8 mouse cellular contexts compared by ENCODE assay signal in genomic region chr4:118265557-118265956, GRCm38 (mm10). TPM values are rescaled to one million over a fixed set of nuclear protein-coding genes. Genes with fewer than 3 reads are reported as not detected.
DNase-seq lines count a peak whose midpoint lies in the region; ATAC-seq lines count a peak whose summit lies in the region.

No protein-coding gene starts in this region.

- peaks cover 57% of the 10 kb centered on the region for H3K4me1 ChIP-seq in intestine, embryonic 15.5 days (replicated peaks)
- H3K4me1 ChIP-seq in neural tube, embryonic 13.5 days (replicated peaks) = peaks cover 76% of the 10 kb centered on the region

- H3K27ac ChIP-seq in intestine, embryonic 15.5 days = peak overlapping the region; percentile 37; the same call in 1 of the 2 replicates
- H3K27ac ChIP-seq in neural tube, embryonic 13.5 days (replicated peaks) = peak overlapping the region; percentile 91

- WGBS in intestine, embryonic 15.5 days = 25% methylated on average over 15 of the region's 15 CpGs
- WGBS in neural tube, embryonic 13.5 days = 16% methylated on average over 15 of the region's 15 CpGs

- H3K36me3 ChIP-seq in intestine, embryonic 15.5 days = peaks cover 16% of the 10 kb centered on the region
- H3K36me3 ChIP-seq in neural tube, embryonic 13.5 days = peaks cover 46% of the 10 kb centered on the region

- peak overlapping the region; percentile 7; the same call in 1 of the 2 replicates for H3K4me2 ChIP-seq in intestine, embryonic 15.5 days (replicated peaks)
- peak overlapping the region; percentile 34 for H3K4me2 ChIP-seq in neural tube, embryonic 13.5 days

- no peaks in the 10 kb centered on the region for H3K9me3 ChIP-seq in intestine, embryonic 15.5 days
- H3K9me3 ChIP-seq in neural tube, embryonic 13.5 days = no peaks in the 10 kb centered on the region

- H3K27me3 ChIP-seq in intestine, embryonic 15.5 days (replicated peaks) = no peaks in the 10 kb centered on the region
- H3K27me3 ChIP-seq in neural tube, embryonic 13.5 days = no peaks in the 10 kb centered on the region

- H3K4me3 ChIP-seq in intestine, embryonic 15.5 days (replicated peaks) = no peak overlapping the region
- no peak overlapping the region for H3K4me3 ChIP-seq in neural tube, embryonic 13.5 days

- ATAC-seq in intestine, embryonic 15.5 days = no peak
- ATAC-seq in neural tube, embryonic 13.5 days (ENCODE audit: low read depth) = peak; percentile 10; the same call in 1 of the 2 replicates
- ATAC-seq in inflammation-experienced regulatory T-cells, adult 6 months = no peak

- intact Hi-C loops in left cerebral cortex, postnatal 4 days (cut with DNase I) = no loop called here

- H3K9ac ChIP-seq in intestine, embryonic 15.5 days = no peak overlapping the region
- peak overlapping the region; percentile 31; the same call in 1 of the 2 replicates for H3K9ac ChIP-seq in neural tube, embryonic 13.5 days

- DNase-seq in left cerebral cortex, postnatal 4 days = peak; percentile 14
- no peak for DNase-seq in left cerebral cortex, adult 8-10 months (ENCODE audit: low spot score in 2 of 2)
- peak; percentile 29 for DNase-seq in embryo, embryonic 9.5 days (ENCODE audit: extremely low spot score)
- no peak for DNase-seq in layer of hippocampus, postnatal 25 days (ENCODE audit: extremely low spot score in 1 of 2, low spot score in 1 of 2)
- no peak for DNase-seq in urinary bladder, postnatal 36 days (ENCODE audit: low spot score in 2 of 2)

RNA-seq across cellular contexts. Expression of gene Ptprf, which starts 25.6 kb away (rescaled TPM):
- total RNA-seq in left cerebral cortex, postnatal 4 days (2021) = 100 to 1,000 TPM; 229 to 232 TPM
- 100 to 1,000 TPM in 3 of 4 experiments, 10 to 100 TPM in 1; 96.0 to 114 (median 107) TPM for total RNA-seq in left cerebral cortex, adult 8-10 months (2022)
- 57.7 and 62.4 TPM in 2 replicates for polyA plus RNA-seq in intestine, embryonic 15.5 days (2015; fragmentation: Nextera tagmentation; extraction: Ambion mirVana)
- 81.1 and 82.2 TPM in 2 replicates for polyA plus RNA-seq in neural tube, embryonic 13.5 days (2015; fragmentation: Nextera tagmentation; extraction: Ambion mirVana)
- 10 to 100 TPM; 86.9 to 88.0 TPM for total RNA-seq in layer of hippocampus, postnatal 25 days (2021)
- under 1 TPM; 0.11 to 0.92 (median 0.56) TPM for polyA plus RNA-seq in inflammation-experienced regulatory T-cells, adult 6 months (2017; shearing (Covaris generic))

Comparison
In these comparisons a context has a peak if more than half of its experiments do, and no peak if none do; other contexts are left out.
1. DNase-seq: peak in left cerebral cortex, postnatal 4 days (single experiment) and embryo, embryonic 9.5 days (single experiment); none in left cerebral cortex, adult 8-10 months (0 of 2), layer of hippocampus, postnatal 25 days (0 of 2) and urinary bladder, postnatal 36 days (0 of 2).